ENCODE assay signal across 21 mouse cellular contexts in the genomic region with DNA sequence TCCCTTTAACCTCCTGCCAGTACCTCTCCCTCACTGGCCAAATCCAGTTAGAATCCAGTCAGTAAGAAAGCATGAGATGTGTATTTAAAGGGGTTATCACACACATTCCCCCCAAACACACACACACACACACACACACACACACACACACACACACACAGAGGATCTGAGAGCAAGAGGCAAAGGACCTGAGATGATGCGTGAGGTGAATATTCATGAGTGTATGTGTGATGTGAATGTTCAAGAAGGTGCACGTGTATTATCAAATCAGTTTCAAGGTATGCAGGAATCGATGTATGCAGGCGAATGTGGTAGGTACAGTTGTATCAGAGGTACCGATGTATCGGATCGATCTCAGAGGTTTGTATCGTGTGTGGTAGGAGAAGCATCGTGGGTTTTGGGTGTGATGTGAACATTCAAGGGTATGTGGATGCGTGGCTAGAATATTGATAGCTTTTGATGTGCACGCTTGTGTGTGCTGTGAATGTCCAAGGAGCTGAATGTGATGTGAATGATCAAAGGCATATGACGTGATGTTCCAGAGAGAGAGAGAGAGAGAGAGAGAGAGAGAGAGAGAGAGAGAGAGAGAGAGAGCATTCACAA. TPM values are rescaled to one million over a fixed set of nuclear protein-coding genes. Genes with fewer than 3 reads are reported as not detected.
DNase-seq lines count a peak whose midpoint lies in the region; ATAC-seq lines count a peak whose summit lies in the region.
"Had no signal": no experiment of that assay in that cellular context is flagged by ENCODE, and none has a peak within 500 bp of the region (broad histone marks: within the 10 kb centered on the region; RNA-seq: fewer than 3 reads in every experiment).

No protein-coding gene starts in this region.

- H3K4me1 ChIP-seq in hindbrain, embryonic 13.5 days (replicated peaks): peaks cover 10% of the 10 kb centered on the region; the same call in 1 of the 2 replicates
- no peaks in the 10 kb centered on the region for H3K4me1 ChIP-seq in hindbrain, embryonic 12.5 days
- H3K4me1 ChIP-seq in midbrain, embryonic 14.5 days (ENCODE audit: control insufficient read depth, insufficient read depth, low read length): no peaks in the 10 kb centered on the region
- no peaks in the 10 kb centered on the region for H3K4me1 ChIP-seq in midbrain, embryonic 11.5 days (ENCODE audit: control insufficient read depth, insufficient read depth, low read length)
- H3K4me1 ChIP-seq in midbrain, embryonic 15.5 days: peaks cover 12% of the 10 kb centered on the region; the same call in 1 of the 2 replicates
- H3K4me1 ChIP-seq: embryonic facial prominence, embryonic 15.5 days had no signal

- H3K36me3 ChIP-seq in hindbrain, embryonic 13.5 days: peaks cover 14% of the 10 kb centered on the region
- peaks cover 3% of the 10 kb centered on the region for H3K36me3 ChIP-seq in hindbrain, embryonic 12.5 days
- H3K36me3 ChIP-seq in midbrain, embryonic 14.5 days (ENCODE audit: control insufficient read depth, insufficient read depth, low read length): peaks cover 7% of the 10 kb centered on the region
- H3K36me3 ChIP-seq in midbrain, embryonic 11.5 days (ENCODE audit: control insufficient read depth, insufficient read depth, low read length): no peaks in the 10 kb centered on the region
- H3K36me3 ChIP-seq in midbrain, embryonic 15.5 days (replicated peaks): 0 out of 2 replicates have a peak, but pooled peaks cover 4% of the 10 kb centered on the region

- no peaks in the 10 kb centered on the region for H3K9me3 ChIP-seq in hindbrain, embryonic 13.5 days
- H3K9me3 ChIP-seq in hindbrain, embryonic 12.5 days (replicated peaks): no peaks in the 10 kb centered on the region
- no peaks in the 10 kb centered on the region for H3K9me3 ChIP-seq in midbrain, embryonic 14.5 days (ENCODE audit: control insufficient read depth, low read length)
- no peaks in the 10 kb centered on the region for H3K9me3 ChIP-seq in midbrain, embryonic 11.5 days (ENCODE audit: control insufficient read depth, low read length)
- H3K9me3 ChIP-seq in midbrain, embryonic 15.5 days: no peaks in the 10 kb centered on the region
- H3K9me3 ChIP-seq: embryonic facial prominence, embryonic 15.5 days; forebrain, embryonic 13.5 days had no signal

- 74% methylated on average over 12 of the region's 12 CpGs for WGBS in hindbrain, embryonic 13.5 days
- WGBS in hindbrain, embryonic 12.5 days: 90% methylated on average over 12 of the region's 12 CpGs
- 68% methylated on average over 12 of the region's 12 CpGs for WGBS in midbrain, embryonic 14.5 days
- 89% methylated on average over 12 of the region's 12 CpGs for WGBS in midbrain, embryonic 11.5 days
- WGBS in midbrain, embryonic 15.5 days: 55% methylated on average over 12 of the region's 12 CpGs

- ATAC-seq in hindbrain, embryonic 13.5 days (ENCODE audit: low FRiP score): no peak
- no peak for ATAC-seq in hindbrain, embryonic 12.5 days (ENCODE audit: low FRiP score)
- ATAC-seq in midbrain, embryonic 14.5 days (ENCODE audit: low FRiP score, low TSS enrichment): peak; percentile 53; the same call in 1 of the 2 replicates
- ATAC-seq in midbrain, embryonic 11.5 days (ENCODE audit: low FRiP score): no peak
- ATAC-seq in midbrain, embryonic 15.5 days (replicated peaks): peak; percentile 58
- ATAC-seq: forebrain, embryonic 13.5 days had no signal

- no peak overlapping the region for H3K4me2 ChIP-seq in hindbrain, embryonic 13.5 days
- H3K4me2 ChIP-seq in hindbrain, embryonic 12.5 days (replicated peaks): no peak overlapping the region
- no peak overlapping the region; the same call in 1 of the 2 replicates for H3K4me2 ChIP-seq in midbrain, embryonic 14.5 days (ENCODE audit: low read length)
- no peak overlapping the region for H3K4me2 ChIP-seq in midbrain, embryonic 11.5 days
- H3K4me2 ChIP-seq in midbrain, embryonic 15.5 days: no peak overlapping the region
- H3K4me2 ChIP-seq: embryonic facial prominence, embryonic 15.5 days; forebrain, embryonic 13.5 days had no signal

- H3K4me3 ChIP-seq in hindbrain, embryonic 13.5 days: no peak overlapping the region
- H3K4me3 ChIP-seq in hindbrain, embryonic 12.5 days: no peak overlapping the region
- H3K4me3 ChIP-seq in midbrain, embryonic 14.5 days (replicated peaks; ENCODE audit: low read depth, low read length): no peak overlapping the region
- no peak overlapping the region for H3K4me3 ChIP-seq in midbrain, embryonic 11.5 days (ENCODE audit: low read depth, low read length)
- no peak overlapping the region for H3K4me3 ChIP-seq in midbrain, embryonic 15.5 days
- H3K4me3 ChIP-seq: embryonic facial prominence, embryonic 15.5 days; erythroblast, embryonic 14.5 days; forebrain, embryonic 13.5 days; gastrocnemius, adult 2 months had no signal

- no peak overlapping the region for H3K9ac ChIP-seq in hindbrain, embryonic 13.5 days
- no peak overlapping the region for H3K9ac ChIP-seq in hindbrain, embryonic 12.5 days
- H3K9ac ChIP-seq in midbrain, embryonic 14.5 days (replicated peaks; ENCODE audit: low read length): no peak overlapping the region
- no peak overlapping the region for H3K9ac ChIP-seq in midbrain, embryonic 11.5 days (ENCODE audit: low read length)
- H3K9ac ChIP-seq in midbrain, embryonic 15.5 days: no peak overlapping the region
- H3K9ac ChIP-seq: embryonic facial prominence, embryonic 15.5 days; forebrain, embryonic 13.5 days had no signal

- DNase-seq in midbrain, embryonic 14.5 days: peak; percentile 72
- no peak for DNase-seq in midbrain, embryonic 11.5 days (ENCODE audit: low spot score, missing footprints)
- no peak for DNase-seq in kidney, postnatal 4 days
- DNase-seq in urinary bladder, postnatal 14 days (ENCODE audit: low spot score): no peak
- DNase-seq: adrenal gland, adult 2 months; adrenal gland, postnatal 36 days; cerebellum, adult 11 months; cerebellum, adult 8-10 months; cerebellum, postnatal 14 days; embryo, embryonic 11 days; gastrocnemius, adult 2 months; gastrocnemius, postnatal 25 days; heart, postnatal 10 days; heart, postnatal 4 days; kidney, adult 11 months had no signal

- peak overlapping the region; percentile 41; the same call in 1 of the 2 replicates for H3K27ac ChIP-seq in hindbrain, embryonic 13.5 days
- no peak overlapping the region for H3K27ac ChIP-seq in hindbrain, embryonic 12.5 days
- peak overlapping the region; percentile 67 for H3K27ac ChIP-seq in midbrain, embryonic 14.5 days (replicated peaks; ENCODE audit: low read depth, low read length)
- H3K27ac ChIP-seq in midbrain, embryonic 11.5 days (ENCODE audit: low read depth, low read length): no peak overlapping the region
- H3K27ac ChIP-seq in midbrain, embryonic 15.5 days: peak overlapping the region; percentile 66
- H3K27ac ChIP-seq: embryonic facial prominence, embryonic 15.5 days; forebrain, embryonic 13.5 days; gastrocnemius, adult 2 months had no signal

- H3K27me3 ChIP-seq in hindbrain, embryonic 13.5 days: peaks cover 7% of the 10 kb centered on the region; the same call in 1 of the 2 replicates
- H3K27me3 ChIP-seq in hindbrain, embryonic 12.5 days: peaks cover 3% of the 10 kb centered on the region; the same call in 1 of the 2 replicates
- H3K27me3 ChIP-seq in midbrain, embryonic 14.5 days (ENCODE audit: control insufficient read depth, insufficient read depth, low read length): no peaks in the 10 kb centered on the region
- no peaks in the 10 kb centered on the region for H3K27me3 ChIP-seq in midbrain, embryonic 11.5 days (ENCODE audit: control insufficient read depth, insufficient read depth, low read length)
- H3K27me3 ChIP-seq in midbrain, embryonic 15.5 days (replicated peaks): no peaks in the 10 kb centered on the region
- H3K27me3 ChIP-seq: embryonic facial prominence, embryonic 15.5 days; forebrain, embryonic 13.5 days had no signal

RNA-seq across cellular contexts. Expression of a gene that starts 14.9 kb away (rescaled TPM):
- 71.9 and 73.9 TPM in 2 replicates for polyA plus RNA-seq in hindbrain, embryonic 13.5 days (2015; fragmentation: Nextera tagmentation; extraction: Ambion mirVana)
- 64.0 and 64.2 TPM in 2 replicates for polyA plus RNA-seq in hindbrain, embryonic 12.5 days (2016; fragmentation: Nextera tagmentation; extraction: Ambion mirVana)
- polyA plus RNA-seq in midbrain, embryonic 14.5 days (2014; fragmentation: Nextera tagmentation; extraction: Ambion mirVana): 64.0 and 74.8 TPM in 2 replicates
- polyA plus RNA-seq in midbrain, embryonic 11.5 days (2014; fragmentation: Nextera tagmentation; extraction: Ambion mirVana): 71.9 and 87.7 TPM in 2 replicates
- polyA plus RNA-seq in midbrain, embryonic 15.5 days (2015; fragmentation: Nextera tagmentation; extraction: Ambion mirVana): 64.6 and 70.1 TPM in 2 replicates

RNA-seq across cellular contexts. Expression of a gene that starts 15.3 kb away (rescaled TPM):
- 57.1 and 57.5 TPM in 2 replicates for polyA plus RNA-seq in hindbrain, embryonic 13.5 days (2015; fragmentation: Nextera tagmentation; extraction: Ambion mirVana)
- 57.3 and 59.3 TPM in 2 replicates for polyA plus RNA-seq in hindbrain, embryonic 12.5 days (2016; fragmentation: Nextera tagmentation; extraction: Ambion mirVana)
- polyA plus RNA-seq in midbrain, embryonic 14.5 days (2014; fragmentation: Nextera tagmentation; extraction: Ambion mirVana): 55.9 and 60.6 TPM in 2 replicates
- 78.6 and 85.9 TPM in 2 replicates for polyA plus RNA-seq in midbrain, embryonic 11.5 days (2014; fragmentation: Nextera tagmentation; extraction: Ambion mirVana)
- polyA plus RNA-seq in midbrain, embryonic 15.5 days (2015; fragmentation: Nextera tagmentation; extraction: Ambion mirVana): 49.8 and 56.3 TPM in 2 replicates

RNA-seq across cellular contexts. Expression of a gene that starts 30.2 kb away (rescaled TPM):
- 21.1 and 22.6 TPM in 2 replicates for polyA plus RNA-seq in hindbrain, embryonic 13.5 days (2015; fragmentation: Nextera tagmentation; extraction: Ambion mirVana)
- 9.3 and 9.9 TPM in 2 replicates for polyA plus RNA-seq in hindbrain, embryonic 12.5 days (2016; fragmentation: Nextera tagmentation; extraction: Ambion mirVana)
- 27.0 and 27.1 TPM in 2 replicates for polyA plus RNA-seq in midbrain, embryonic 14.5 days (2014; fragmentation: Nextera tagmentation; extraction: Ambion mirVana)
- polyA plus RNA-seq in midbrain, embryonic 11.5 days (2014; fragmentation: Nextera tagmentation; extraction: Ambion mirVana): 3.6 and 4.2 TPM in 2 replicates
- polyA plus RNA-seq in midbrain, embryonic 15.5 days (2015; fragmentation: Nextera tagmentation; extraction: Ambion mirVana): 22.4 and 25.3 TPM in 2 replicates
- polyA plus RNA-seq: erythroblast, embryonic 14.5 days had no signal

Comparison
In these comparisons a context has a peak if more than half of its experiments do, and no peak if none do; other contexts are left out.
1. ATAC-seq: peak in midbrain, embryonic 14.5 days (single experiment) and midbrain, embryonic 15.5 days (single experiment); none in hindbrain, embryonic 13.5 days (single experiment), hindbrain, embryonic 12.5 days (single experiment) and midbrain, embryonic 11.5 days (single experiment).
2. H3K27ac ChIP-seq: peak in hindbrain, embryonic 13.5 days (single experiment), midbrain, embryonic 14.5 days (single experiment) and midbrain, embryonic 15.5 days (single experiment); none in hindbrain, embryonic 12.5 days (single experiment) and midbrain, embryonic 11.5 days (single experiment).